Mouse (Mus musculus) stomach, embryonic 15.5 days (tissue): Measurements from ENCODE around the gene Cracr2b. TPM values are rescaled to one million over a fixed set of nuclear protein-coding genes. Genes with fewer than 3 reads are reported as not detected.

Source experiments
- ATAC-seq: fragments of 200-750 bp; cut with Nextera tagmentation; 2 replicates; pipeline ENCODE4 v1.8.0; 2017; ENCODE audit warnings: low read depth, moderate number of reproducible peaks, moderate TSS enrichment; ENCODE audit not compliant: insufficient read depth, low FRiP score
- H3K27ac ChIP-seq: fragments of 300-500 bp; sonication (generic); 2 replicates; pipeline ENCODE4 v1.5.1; 2015; ENCODE audit warnings: mild to moderate bottlenecking, inconsistent platforms
- H3K27me3 ChIP-seq: fragments of 300-500 bp; sonication (generic); replicated peaks from 2 replicates; pipeline ENCODE4 v1.6.1; 2015; ENCODE audit warnings: inconsistent platforms
- H3K36me3 ChIP-seq: fragments of 300-500 bp; sonication (generic); 2 replicates; pipeline ENCODE4 v1.6.1; 2015; ENCODE audit warnings: inconsistent platforms
- H3K4me1 ChIP-seq: fragments of 300-500 bp; sonication (generic); 2 replicates; pipeline ENCODE4 v1.6.1; 2015; ENCODE audit warnings: inconsistent platforms
- H3K4me2 ChIP-seq: fragments of 300-500 bp; sonication (generic); 2 replicates; pipeline ENCODE4 v1.6.1; 2015; ENCODE audit warnings: mild to moderate bottlenecking, inconsistent platforms
- H3K4me3 ChIP-seq: fragments of 300-500 bp; sonication (generic); replicated peaks from 2 replicates; pipeline ENCODE4 v1.5.1; 2015; ENCODE audit warnings: inconsistent platforms
- H3K9ac ChIP-seq: fragments of 300-500 bp; sonication (generic); 2 replicates; pipeline ENCODE4 v1.6.1; 2015; ENCODE audit warnings: inconsistent platforms
- H3K9me3 ChIP-seq: fragments of 300-500 bp; sonication (generic); 2 replicates; pipeline ENCODE4 v1.6.1; 2016; ENCODE audit warnings: inconsistent platforms
- WGBS: fragments of 180-500 bp; shearing (Covaris S2); methylation state at CpG from one replicate; pipeline ENCODE4 v1.1.7; 2015; 5-methylcytosine and 5-hydroxymethylcytosine counted together
- polyA plus RNA-seq: library from polyadenylated mRNA; unstranded; fragments of >200 nt; fragmentation: Nextera tagmentation; extraction: Ambion mirVana; gene quantifications from 2 replicates; pipeline ENCODE4 v1.2.1, GENCODE M21; 2015

Gene Cracr2b
- polyA plus RNA-seq, 1 experiment from 2014 or later: 27.5 TPM

DNA sequence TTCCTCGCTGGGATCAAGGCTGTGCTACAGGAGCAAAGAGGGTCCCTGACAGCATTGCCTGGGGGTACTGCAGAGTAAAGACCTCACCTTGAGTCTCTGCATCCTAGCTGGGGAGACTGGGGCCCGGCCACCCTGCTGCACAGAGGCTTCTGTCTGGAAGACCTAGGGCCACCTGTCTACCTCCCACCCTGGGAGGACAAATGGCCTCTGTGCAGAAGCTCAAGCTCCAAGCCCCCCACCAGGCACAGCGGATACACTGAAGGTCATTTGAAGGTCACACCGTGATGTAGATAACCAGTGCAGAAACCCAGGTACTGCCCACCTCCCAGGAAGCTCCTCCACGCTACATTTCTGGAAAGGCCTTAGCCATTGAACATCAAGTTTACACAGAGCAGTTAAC is 32.2 kb upstream of the Cracr2b start:
- no peak for ATAC-seq
- Histone ChIP-seq H3K4me2 (no peak overlapping the region; the same call in 1 of the 2 replicates), H3K27me3 (no peaks in the 10 kb centered on the region), H3K9me3 (no peaks in the 10 kb centered on the region), H3K9ac (no peak overlapping the region), H3K36me3 (peaks cover 9% of the 10 kb centered on the region), H3K4me1 (peaks cover 22% of the 10 kb centered on the region), H3K4me3 (no peak overlapping the region), H3K27ac (no peak overlapping the region)
- WGBS: 39% methylated on average over 5 of the region's 5 CpGs

DNA sequence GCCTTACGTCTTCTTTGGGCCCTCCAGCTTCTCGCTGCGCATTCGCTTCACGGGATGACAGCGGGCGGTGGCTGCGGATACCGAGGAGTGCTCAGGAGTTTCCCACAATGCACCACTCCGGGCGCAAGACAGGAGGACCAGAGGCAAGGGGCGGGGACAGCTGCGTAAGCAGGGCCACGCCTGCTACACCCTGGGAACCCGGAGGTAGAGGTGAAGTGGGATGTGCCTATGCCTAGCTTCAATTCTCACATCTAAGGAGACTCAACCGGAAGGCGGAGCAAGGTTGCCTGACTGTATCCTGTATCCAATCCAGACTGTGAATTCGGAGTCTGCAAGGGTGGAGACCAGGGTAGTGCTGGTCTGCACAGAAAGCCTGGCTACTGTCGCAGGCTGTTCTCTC is 31.6 kb upstream of the Cracr2b start, which contains the start of gene Cend1:
TSS of gene Cend1 (minus strand) at position 182 of the 400 bp plus-strand sequence.
- no peak within 1 kb of the TSS for H3K9ac ChIP-seq
- H3K4me3 ChIP-seq: 0 out of 2 replicates have a peak within 1 kb of the TSS, but pooled peaks have one; percentile 12
- H3K4me1 ChIP-seq: peaks cover 28% of the 10 kb centered on the region

DNA sequence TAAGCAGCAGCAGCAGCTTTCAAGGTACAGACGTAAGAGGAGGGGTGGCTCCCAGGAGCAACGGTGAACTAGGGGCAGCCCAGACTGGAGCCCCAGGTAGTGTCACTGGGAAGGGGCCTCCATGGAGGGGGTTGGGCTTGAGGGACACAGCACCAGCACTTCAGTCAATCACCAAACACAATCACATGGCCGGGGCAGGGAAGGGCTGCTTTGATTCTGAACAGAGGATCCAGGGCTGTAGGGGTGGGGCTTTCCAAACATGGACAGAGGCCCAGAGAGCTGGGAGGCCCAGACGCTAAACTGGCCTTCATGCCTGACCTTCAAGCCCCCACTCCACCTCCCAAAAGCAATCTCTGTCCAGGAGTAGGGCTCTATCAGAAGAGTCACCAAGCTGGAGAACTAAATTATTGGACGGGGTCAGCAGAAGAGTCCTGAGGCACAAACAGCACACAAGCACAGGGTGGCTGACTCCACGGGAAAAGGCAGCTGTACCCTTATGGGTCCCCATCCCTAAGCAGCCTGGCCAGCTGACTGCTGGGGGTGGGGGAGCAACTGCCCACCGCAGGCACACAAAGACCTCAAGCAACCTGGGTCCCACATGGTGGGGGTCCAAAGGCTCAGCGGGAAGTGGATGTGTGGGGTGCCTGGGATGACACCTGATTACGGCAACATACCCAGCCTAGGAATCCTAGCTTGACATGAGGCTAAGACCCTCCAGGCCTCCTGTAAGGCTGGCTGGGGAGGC is 30.9 kb upstream of the Cracr2b start:
- Histone ChIP-seq H3K4me2 (peak overlapping the region; percentile 34), H3K9ac (no peak overlapping the region), H3K36me3 (peaks cover 9% of the 10 kb centered on the region), H3K9me3 (no peaks in the 10 kb centered on the region), H3K4me1 (peaks cover 35% of the 10 kb centered on the region), H3K4me3 (no peak overlapping the region), H3K27ac (no peak overlapping the region), H3K27me3 (no peaks in the 10 kb centered on the region)
- ATAC-seq: no peak
- WGBS: 53% methylated on average over 9 of the region's 9 CpGs

More for the DNA sequence above, 31.6 kb upstream of the Cracr2b start, which contains the start of gene Cend1:
- WGBS: 4% methylated on average over 19 of the region's 19 CpGs
- Histone ChIP-seq H3K27ac (no peak within 1 kb of the TSS), H3K27me3 (no peaks in the 10 kb centered on the region), H3K36me3 (peaks cover 9% of the 10 kb centered on the region), H3K4me2 (peak within 1 kb of the TSS; percentile 34), H3K9me3 (no peaks in the 10 kb centered on the region)
- ATAC-seq: peak; percentile 70

DNA sequence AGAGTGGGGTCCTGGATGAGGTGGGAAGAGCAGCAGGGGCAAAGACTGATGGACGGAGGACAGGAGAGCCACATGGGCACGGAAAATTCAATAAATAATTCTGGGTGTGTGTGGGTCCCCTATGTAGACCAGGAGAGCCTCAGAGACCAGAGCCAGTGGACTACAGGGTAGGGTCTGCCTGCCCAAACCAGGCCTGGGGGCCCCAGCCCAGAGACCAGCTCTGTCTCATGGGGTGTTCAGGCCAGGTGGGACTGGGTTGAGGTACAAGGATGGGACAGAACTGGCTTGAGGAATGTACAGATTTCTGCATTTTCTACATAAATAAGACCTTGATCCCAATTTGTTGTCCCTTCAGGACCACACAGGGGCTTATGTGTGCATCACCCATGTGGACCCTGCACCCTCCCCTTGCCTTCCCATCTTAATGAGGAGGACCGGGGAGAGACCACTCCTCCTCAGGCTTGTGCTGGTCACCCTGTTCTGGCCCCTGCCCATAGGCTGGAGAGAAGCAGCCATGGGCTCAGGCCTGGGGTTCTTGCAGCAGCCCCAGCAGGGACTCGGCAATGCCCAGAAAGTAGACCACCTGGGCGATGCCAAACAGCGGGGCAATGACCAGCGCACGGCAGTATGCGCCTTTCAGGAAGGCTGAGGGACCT is 30.2 kb upstream of the Cracr2b start:
- Histone ChIP-seq H3K27ac (no peak overlapping the region), H3K4me2 (no peak overlapping the region), H3K9ac (no peak overlapping the region), H3K36me3 (peaks cover 9% of the 10 kb centered on the region), H3K27me3 (no peaks in the 10 kb centered on the region), H3K9me3 (no peaks in the 10 kb centered on the region), H3K4me1 (peaks cover 41% of the 10 kb centered on the region), H3K4me3 (no peak overlapping the region)
- no peak for ATAC-seq
- 91% methylated on average over 9 of the region's 9 CpGs for WGBS

DNA sequence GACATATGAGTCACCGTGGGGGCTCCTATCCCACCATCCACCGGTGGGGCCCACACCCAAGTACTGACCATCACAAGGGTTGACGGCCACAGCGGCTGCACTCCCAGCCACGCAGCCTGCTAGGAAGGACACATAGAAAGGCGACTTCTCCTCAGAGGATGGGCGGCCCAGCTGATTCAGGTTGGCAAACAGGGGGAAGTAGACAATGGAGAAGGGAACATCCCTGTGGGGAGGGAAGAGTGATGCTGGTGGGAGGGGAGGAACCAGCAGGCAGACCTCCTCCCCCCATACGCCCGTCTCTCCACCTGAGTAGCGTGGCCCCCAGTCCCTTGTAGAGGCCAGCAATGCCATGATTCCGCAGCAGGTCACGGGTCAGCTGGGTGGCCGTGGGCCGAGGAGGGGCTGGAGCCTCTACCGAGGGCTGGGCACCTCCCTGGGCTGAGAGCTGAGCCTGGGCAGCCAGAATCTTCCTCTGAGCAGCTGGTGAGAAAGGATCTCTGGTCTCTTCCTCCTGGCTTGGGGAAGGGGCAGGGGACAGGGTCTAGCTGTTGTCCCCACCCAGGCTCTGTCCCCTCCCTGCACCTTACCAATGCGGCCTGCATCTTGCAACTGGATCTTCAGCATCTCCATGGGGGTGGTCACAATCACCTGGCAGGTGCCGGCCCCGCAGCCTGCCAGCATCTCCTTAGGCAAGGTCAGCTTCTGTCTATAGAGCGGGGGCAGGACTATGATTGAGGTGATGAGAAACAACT is 29.3 kb upstream of the Cracr2b start:
- no peak overlapping the region for H3K27ac ChIP-seq
- WGBS: 93% methylated on average over 19 of the region's 19 CpGs
- no peak overlapping the region for H3K9ac ChIP-seq
- H3K27me3 ChIP-seq: no peaks in the 10 kb centered on the region
- H3K36me3 ChIP-seq: peaks cover 9% of the 10 kb centered on the region
- ATAC-seq: no peak
- no peak overlapping the region for H3K4me3 ChIP-seq
- H3K4me2 ChIP-seq: no peak overlapping the region
- H3K4me1 ChIP-seq: peaks cover 50% of the 10 kb centered on the region
- no peaks in the 10 kb centered on the region for H3K9me3 ChIP-seq

DNA sequence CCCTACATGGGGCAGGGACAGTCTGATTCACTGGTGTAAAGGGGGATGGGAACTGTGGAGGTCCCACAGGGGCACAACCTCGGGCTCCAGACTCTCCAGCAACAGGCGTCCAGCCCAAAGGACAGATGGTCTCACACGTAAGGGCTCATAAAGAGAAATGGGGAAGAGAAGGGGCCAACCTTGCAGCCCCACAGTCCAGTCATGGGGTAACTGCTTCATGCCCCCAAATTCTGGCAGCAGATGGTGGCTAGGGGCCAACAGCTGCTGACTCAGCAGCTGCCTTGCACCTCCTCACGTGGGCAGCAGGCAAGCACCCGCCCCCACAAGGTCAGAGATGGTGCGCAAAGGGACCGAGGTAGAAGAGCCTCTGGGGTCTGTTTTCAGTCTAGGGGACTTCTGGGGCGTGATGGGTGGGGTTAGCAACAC is 28.7 kb upstream of the Cracr2b start:
- 80% methylated on average over 8 of the region's 8 CpGs for WGBS
- no peak overlapping the region for H3K27ac ChIP-seq
- H3K4me3 ChIP-seq: no peak overlapping the region
- H3K9ac ChIP-seq: no peak overlapping the region
- ATAC-seq: no peak
- H3K4me2 ChIP-seq: no peak overlapping the region
- H3K36me3 ChIP-seq: peaks cover 9% of the 10 kb centered on the region
- H3K27me3 ChIP-seq: no peaks in the 10 kb centered on the region
- no peaks in the 10 kb centered on the region for H3K9me3 ChIP-seq
- H3K4me1 ChIP-seq: peaks cover 54% of the 10 kb centered on the region

DNA sequence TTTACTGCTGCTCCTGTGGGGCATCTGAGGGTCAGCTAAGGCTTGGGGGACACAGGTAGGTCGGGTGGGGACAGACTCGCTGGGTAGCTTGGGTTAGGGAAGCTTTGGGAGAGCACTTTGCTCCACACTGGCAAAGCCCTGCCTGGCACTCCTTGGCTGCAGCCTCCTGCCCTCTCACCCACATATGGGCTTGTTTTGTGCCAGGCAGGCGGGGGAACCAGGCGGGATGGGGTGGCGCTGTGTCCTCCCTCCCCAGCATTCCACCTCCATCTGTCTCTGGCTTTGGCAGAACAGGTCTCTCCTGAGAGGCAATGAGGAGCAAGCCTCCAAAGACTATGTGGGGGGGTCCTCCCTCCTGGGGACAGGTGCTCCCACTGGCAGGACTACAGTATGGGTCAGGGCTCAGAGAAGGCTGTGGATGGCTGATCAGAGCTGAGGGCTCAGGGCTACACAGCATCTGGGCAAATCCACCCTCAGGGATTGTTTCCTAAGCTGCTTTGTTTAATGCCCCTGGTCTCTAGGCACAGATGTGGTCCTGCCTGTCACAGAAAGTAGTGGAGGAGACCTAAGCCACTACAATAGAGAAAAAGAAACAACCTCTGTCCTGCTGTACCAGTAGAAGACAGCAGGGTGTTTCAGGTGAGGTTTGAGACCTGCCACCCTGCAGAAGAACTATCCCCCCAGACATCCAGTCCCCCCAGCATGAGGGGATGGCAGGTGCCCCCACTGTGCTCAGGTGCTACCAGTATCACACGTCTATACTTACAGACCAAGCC is 28.0 kb upstream of the Cracr2b start:
- Histone ChIP-seq H3K9ac (no peak overlapping the region), H3K36me3 (peaks cover 9% of the 10 kb centered on the region), H3K4me3 (no peak overlapping the region), H3K27ac (no peak overlapping the region), H3K4me2 (no peak overlapping the region), H3K4me1 (peaks cover 58% of the 10 kb centered on the region), H3K27me3 (no peaks in the 10 kb centered on the region), H3K9me3 (no peaks in the 10 kb centered on the region)
- no peak for ATAC-seq
- WGBS: 85% methylated on average over 6 of the region's 6 CpGs

DNA sequence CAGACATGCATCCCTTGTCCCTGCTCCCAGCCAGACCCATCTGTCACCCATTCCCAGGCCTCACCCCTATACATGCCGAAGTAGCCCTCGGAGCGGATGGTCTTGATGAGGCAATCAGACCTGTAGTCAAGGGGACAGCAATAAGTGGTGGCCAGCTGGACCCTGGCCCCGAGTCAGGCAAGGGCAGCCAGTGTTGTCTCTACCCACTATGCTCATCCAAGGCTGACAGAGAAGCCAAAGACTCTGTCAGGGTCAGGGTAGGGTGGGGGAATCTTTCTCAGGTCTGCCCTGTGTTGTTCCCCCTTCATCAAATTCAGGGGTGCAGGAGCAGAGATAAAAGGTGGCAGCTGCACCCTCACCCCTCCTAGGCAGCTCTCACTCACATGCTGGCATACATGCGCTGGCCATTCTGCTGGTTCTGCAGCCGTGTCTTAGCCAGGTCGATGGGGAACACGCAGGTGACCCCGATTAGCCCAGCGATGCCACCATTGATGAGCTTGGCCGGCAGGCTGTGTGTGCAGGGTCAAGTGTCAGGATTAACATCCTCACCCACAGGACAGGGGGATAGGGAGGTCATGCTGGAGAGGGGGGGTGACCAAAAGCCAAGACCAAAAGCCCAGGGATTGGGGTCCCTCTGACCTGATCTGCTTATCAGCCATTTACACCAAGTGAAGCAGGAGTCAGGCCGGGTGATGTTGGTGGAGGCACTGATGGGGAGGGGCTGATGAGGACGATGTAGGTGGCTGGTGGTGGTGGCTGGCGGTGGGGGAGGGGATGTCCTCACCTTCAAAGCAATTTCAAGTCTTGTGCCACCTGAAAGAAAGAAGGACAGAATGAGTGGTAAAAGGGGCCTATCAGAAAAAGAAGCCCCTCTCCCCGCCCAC is 27.1 kb upstream of the Cracr2b start:
- Histone ChIP-seq H3K27me3 (no peaks in the 10 kb centered on the region), H3K9me3 (no peaks in the 10 kb centered on the region), H3K27ac (no peak overlapping the region), H3K9ac (peak overlapping the region; percentile 50; the same call in 1 of the 2 replicates), H3K4me3 (peak overlapping the region; percentile 51), H3K4me1 (peaks cover 58% of the 10 kb centered on the region), H3K36me3 (peaks cover 10% of the 10 kb centered on the region), H3K4me2 (peak overlapping the region; percentile 93)
- 72% methylated on average over 15 of the region's 15 CpGs for WGBS
- no peak for ATAC-seq

DNA sequence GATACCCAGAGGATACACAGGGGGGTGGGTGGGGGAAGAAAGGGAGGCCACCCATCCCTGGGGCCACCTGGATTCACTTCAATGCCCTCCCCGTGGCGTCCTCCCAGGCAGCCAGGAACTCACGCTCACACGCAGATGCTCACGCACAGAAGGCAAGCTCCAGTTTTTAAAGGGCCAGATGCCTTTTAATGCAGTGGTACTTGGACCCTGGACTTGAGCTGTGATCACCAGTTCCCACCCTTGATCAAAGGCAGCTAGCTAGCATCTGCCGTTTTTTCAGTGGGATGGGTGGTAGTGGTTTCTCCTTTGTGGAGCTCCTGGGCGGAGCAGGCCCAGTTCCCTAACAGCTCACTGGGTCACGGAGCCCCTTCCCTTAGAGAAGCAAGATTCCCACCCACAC is 26.4 kb upstream of the Cracr2b start:
- H3K27ac ChIP-seq: peak overlapping the region; percentile 42
- 16% methylated on average over 8 of the region's 8 CpGs for WGBS

DNA sequence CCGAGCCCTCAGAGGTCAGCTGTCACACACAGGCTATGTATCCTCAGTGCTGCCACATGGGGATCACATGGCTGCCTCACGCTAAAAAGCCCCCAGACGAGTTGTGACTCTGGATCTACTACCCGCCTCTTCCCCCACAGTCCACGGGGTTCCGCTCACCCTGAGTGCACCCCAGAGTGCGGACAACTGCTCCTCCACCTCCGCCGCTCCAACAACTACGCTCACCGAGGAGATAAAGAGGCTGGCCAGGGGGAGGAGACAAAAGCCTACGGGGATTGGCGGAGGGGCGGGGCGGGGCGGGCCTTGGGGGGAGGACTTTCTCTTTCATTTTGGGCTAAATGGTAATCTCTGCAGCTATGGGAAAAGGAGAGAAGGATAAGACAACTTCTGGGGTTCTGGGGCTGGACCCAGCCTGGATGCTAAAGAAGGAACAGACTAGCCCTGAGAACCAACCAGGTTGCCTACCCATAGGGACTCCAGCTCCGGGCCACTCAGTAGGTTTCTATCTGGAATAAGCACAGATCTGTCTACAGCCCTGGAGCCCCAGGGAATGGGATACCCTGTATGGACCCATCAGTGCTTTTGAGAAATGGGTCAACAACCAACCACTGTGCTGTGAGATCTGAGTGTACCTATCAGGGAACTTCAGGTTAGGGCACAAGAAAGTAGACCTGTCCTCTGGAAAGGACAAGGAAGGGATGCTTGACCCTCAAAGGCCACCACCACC is 25.6 kb upstream of the Cracr2b start:
- Histone ChIP-seq H3K36me3 (peaks cover 22% of the 10 kb centered on the region), H3K4me2 (peak overlapping the region; percentile 93), H3K4me1 (peaks cover 43% of the 10 kb centered on the region), H3K27ac (peak overlapping the region; percentile 42), H3K9me3 (no peaks in the 10 kb centered on the region), H3K9ac (0 out of 2 replicates have a peak overlapping the region, but pooled peaks have one; percentile 50), H3K4me3 (peak overlapping the region; percentile 51), H3K27me3 (no peaks in the 10 kb centered on the region)
- peak; percentile 32; the same call in 1 of the 2 replicates for ATAC-seq
- 5% methylated on average over 17 of the region's 17 CpGs for WGBS

More for the DNA sequence above, 26.4 kb upstream of the Cracr2b start:
- Histone ChIP-seq H3K4me2 (peak overlapping the region; percentile 93), H3K27me3 (no peaks in the 10 kb centered on the region), H3K9ac (peak overlapping the region; percentile 50), H3K4me3 (peak overlapping the region; percentile 51), H3K36me3 (peaks cover 16% of the 10 kb centered on the region), H3K9me3 (no peaks in the 10 kb centered on the region), H3K4me1 (peaks cover 51% of the 10 kb centered on the region)
- ATAC-seq: no peak
